Mouse (Mus musculus): ENCODE results near the gene Phf21b. TPM values are rescaled to one million over a fixed set of nuclear protein-coding genes. Genes with fewer than 3 reads are reported as not detected.
"Not testable (repeated sequence)": the region's sequence is repeated elsewhere in the genome, so short reads cannot be mapped to it uniquely, and the experiment has no call there.

Phf21b gene
- total RNA-seq (2015; ENCODE audit: low replicate concordance) = not detected in 2 replicates
- not detected in 2 replicates for total RNA-seq (2017; ENCODE audit: low replicate concordance)

GRCm38 (mm10) chr15:84856006-84856995 is at the start of gene Phf21b:
Gene Phf21b (minus strand): TSS chr15:84856049.
- no peak for ATAC-seq (replicated peaks; ENCODE audit: low FRiP score, poor library complexity, severe bottlenecking)

- ATAC-seq (replicated peaks; ENCODE audit: low FRiP score, poor library complexity, severe bottlenecking) = no peak
These were observed 48.1 kb upstream of the Phf21b start for GRCm38 (mm10) chr15:84903843-84904385.

- ATAC-seq (replicated peaks; ENCODE audit: low FRiP score, poor library complexity, severe bottlenecking) = no peak
These were observed 42.2 kb upstream of the Phf21b start for GRCm38 (mm10) chr15:84898077-84898476.

GRCm38 (mm10) chr15:84896664-84897063 is 40.8 kb upstream of the Phf21b start:
- no peak for ATAC-seq (replicated peaks; ENCODE audit: low FRiP score, poor library complexity, severe bottlenecking)

GRCm38 (mm10) chr15:84896216-84896615 is 40.4 kb upstream of the Phf21b start:
- not testable (repeated sequence) for ATAC-seq (replicated peaks; ENCODE audit: low FRiP score, poor library complexity, severe bottlenecking)

GRCm38 (mm10) chr15:84891658-84892057 is 35.8 kb upstream of the Phf21b start:
- peak; percentile 54; the same call in 1 of the 2 replicates for ATAC-seq (replicated peaks; ENCODE audit: low FRiP score, poor library complexity, severe bottlenecking)

- no peak for ATAC-seq (replicated peaks; ENCODE audit: low FRiP score, poor library complexity, severe bottlenecking)
These were observed 35.4 kb upstream of the Phf21b start for GRCm38 (mm10) chr15:84891246-84891645.

- no peak for ATAC-seq (replicated peaks; ENCODE audit: low FRiP score, poor library complexity, severe bottlenecking)
These were observed 32.2 kb upstream of the Phf21b start for GRCm38 (mm10) chr15:84888066-84888465.

GRCm38 (mm10) chr15:84877029-84877815 is 21.4 kb upstream of the Phf21b start:
- no peak for ATAC-seq (replicated peaks; ENCODE audit: low FRiP score, poor library complexity, severe bottlenecking)

- ATAC-seq (replicated peaks; ENCODE audit: low FRiP score, poor library complexity, severe bottlenecking) = no peak
These were observed 18.0 kb upstream of the Phf21b start for GRCm38 (mm10) chr15:84873867-84874266.

GRCm38 (mm10) chr15:84873079-84873478 is 17.2 kb upstream of the Phf21b start:
- no peak for ATAC-seq (replicated peaks; ENCODE audit: low FRiP score, poor library complexity, severe bottlenecking)

GRCm38 (mm10) chr15:84871802-84872201 is 16.0 kb upstream of the Phf21b start:
- ATAC-seq (replicated peaks; ENCODE audit: low FRiP score, poor library complexity, severe bottlenecking) = no peak

GRCm38 (mm10) chr15:84861911-84862310 is 6.1 kb upstream of the Phf21b start:
- ATAC-seq (replicated peaks; ENCODE audit: low FRiP score, poor library complexity, severe bottlenecking) = no peak

- no peak for ATAC-seq (replicated peaks; ENCODE audit: low FRiP score, poor library complexity, severe bottlenecking)
These were observed 1.8 kb upstream of the Phf21b start for GRCm38 (mm10) chr15:84857623-84858022.

GRCm38 (mm10) chr15:84854921-84855901 is 638 bp downstream of the Phf21b start:
- no peak for ATAC-seq (replicated peaks; ENCODE audit: low FRiP score, poor library complexity, severe bottlenecking)

GRCm38 (mm10) chr15:84854171-84854811 is 1.6 kb downstream of the Phf21b start:
- ATAC-seq (replicated peaks; ENCODE audit: low FRiP score, poor library complexity, severe bottlenecking) = no peak

GRCm38 (mm10) chr15:84853261-84854137 is 2.4 kb downstream of the Phf21b start:
- no peak for ATAC-seq (replicated peaks; ENCODE audit: low FRiP score, poor library complexity, severe bottlenecking)

Data from erythroid progenitor cell, adult 5-6 weeks (primary cell).